In the genomic region with DNA sequence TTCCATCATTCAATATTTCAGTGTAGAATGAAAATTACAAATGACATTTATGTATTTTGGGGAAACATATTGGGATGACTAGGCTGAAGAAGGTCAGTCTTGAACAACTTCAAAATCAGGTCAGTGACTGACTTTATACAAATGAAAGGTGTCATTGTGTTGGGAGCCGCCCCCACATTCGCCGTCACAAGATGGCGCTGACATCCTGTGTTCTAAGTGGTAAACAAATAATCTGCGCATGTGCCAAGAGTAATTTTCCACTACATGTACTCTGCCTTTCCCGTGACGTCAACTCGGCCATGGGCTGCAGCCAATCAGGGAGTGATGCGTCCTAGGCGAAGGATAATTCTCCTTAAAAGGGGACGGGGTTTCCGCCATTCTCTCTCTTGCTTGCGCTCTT, we compare ENCODE assay signal across 9 mouse cellular contexts. TPM values are rescaled to one million over a fixed set of nuclear protein-coding genes. Genes with fewer than 3 reads are reported as not detected.
DNase-seq lines count a peak whose midpoint lies in the region; ATAC-seq and TF ChIP-seq lines count a peak whose summit lies in the region.
"Not testable (repeated sequence)": the region's sequence is repeated elsewhere in the genome, so short reads cannot be mapped to it uniquely, and the experiment has no call there.
"Had no signal": no experiment of that assay in that cellular context is flagged by ENCODE, and none has a peak within 500 bp of the region (broad histone marks: within the 10 kb centered on the region; RNA-seq: fewer than 3 reads in every experiment).

No protein-coding gene starts in this region.

- CTCF ChIA-PET in Patski (lab: Charles Lee) = interaction anchor here (1.1 to 1.4 kb wide), 2 partner anchors 188 to 192 kb away, joined by 3 to 4 read pairs; no protein-coding TSS in a partner anchor

- not testable (repeated sequence) for H3K4me2 ChIP-seq in midbrain, embryonic 14.5 days (ENCODE audit: low read length)

- ATAC-seq in Patski; midbrain, embryonic 14.5 days (ENCODE audit: low FRiP score, low TSS enrichment): not testable (repeated sequence)

- peak; percentile 68 for TF ChIP-seq CTCF in Patski (IDR thresholded peaks at IDR 0.05)
- not testable (repeated sequence) for TF ChIP-seq CTCF in brain, embryonic 14.5 days (IDR thresholded peaks at IDR 0.05; ENCODE audit: borderline replicate concordance, extremely low read depth, insufficient read depth, insufficient read length)

- 62% methylated on average over 7 of the region's 13 CpGs for WGBS in midbrain, embryonic 14.5 days

- not testable (repeated sequence) for DNase-seq in Patski (ENCODE audit: low read depth, low spot score)
- DNase-seq in brain, embryonic 14.5 days (ENCODE audit: low read depth) = peak; percentile 13
- DNase-seq in cerebellum, adult 9-10 months = peak; percentile 8
- DNase-seq in heart, adult 11 months = peak; percentile 78
- DNase-seq in kidney, adult 11 months = peak; percentile 4
- peak; percentile 8 for DNase-seq in midbrain, embryonic 14.5 days
- DNase-seq in retina, postnatal 1 day = peak; percentile 17

- POLR2A ChIA-PET in Patski (lab: Charles Lee) = not testable (repeated sequence)

- in situ Hi-C loops in Patski (cut with MboI; ENCODE audit: low pct_unique_long_range_greater_than_20kb) = loop anchor here (10.0 kb wide), 1 partner anchor 180 kb away; no protein-coding TSS in a partner anchor

- TF ChIP-seq POLR2A in brain, embryonic 14.5 days (IDR thresholded peaks at IDR 0.05; ENCODE audit: borderline replicate concordance, extremely low read depth, insufficient read depth, insufficient read length, poor library complexity, severe bottlenecking) = not testable (repeated sequence)

- H3K27ac ChIP-seq in midbrain, embryonic 14.5 days (replicated peaks; ENCODE audit: low read depth, low read length) = not testable (repeated sequence)

- not testable (repeated sequence) for H3K4me1 ChIP-seq in midbrain, embryonic 14.5 days (ENCODE audit: control insufficient read depth, insufficient read depth, low read length)

- not testable (repeated sequence) for H3K27me3 ChIP-seq in Patski; midbrain, embryonic 14.5 days (ENCODE audit: control insufficient read depth, insufficient read depth, low read length)

- H3K9ac ChIP-seq in midbrain, embryonic 14.5 days (replicated peaks; ENCODE audit: low read length) = not testable (repeated sequence)

- not testable (repeated sequence) for H3K9me3 ChIP-seq in midbrain, embryonic 14.5 days (ENCODE audit: control insufficient read depth, low read length)

- H3K4me3 ChIP-seq in midbrain, embryonic 14.5 days (replicated peaks; ENCODE audit: low read depth, low read length) = not testable (repeated sequence)

- not testable (repeated sequence) for H3K36me3 ChIP-seq in midbrain, embryonic 14.5 days (ENCODE audit: control insufficient read depth, insufficient read depth, low read length)

RNA-seq across cellular contexts. Expression of a gene that starts 33.0 kb away (rescaled TPM):
- polyA plus RNA-seq in Patski (2021) = 33.0 TPM
- polyA plus RNA-seq in brain, embryonic 14.5 days (2012; rRNA removed) = 14.9 and 19.3 TPM in 2 replicates
- polyA plus RNA-seq in midbrain, embryonic 14.5 days (2014; fragmentation: Nextera tagmentation; extraction: Ambion mirVana) = 7.6 and 14.2 TPM in 2 replicates
- polyA plus RNA-seq: erythroblast, embryonic 14.5 days; G1E had no signal
